Mouse (Mus musculus) forebrain, postnatal 0 days (tissue): Measurements from ENCODE around the gene Pde12. TPM values are rescaled to one million over a fixed set of nuclear protein-coding genes. Genes with fewer than 3 reads are reported as not detected.

ENCODE experiments used
- ATAC-seq: fragments of 200-750 bp; cut with Nextera tagmentation; 2 replicates; pipeline ENCODE4 v1.8.0; 2017; ENCODE audit warnings: mild to moderate bottlenecking, moderate library complexity
- DNase-seq: peaks from one replicate; pipeline ENCODE4 v3.0.0-alpha.2; 2015
- H3K27ac ChIP-seq: fragments of 300-500 bp; sonication (generic); 2 replicates; pipeline ENCODE4 v1.5.1; 2014; ENCODE audit warnings: low read depth, mild to moderate bottlenecking, antibody characterized with exemption, low read length, moderate library complexity, mixed read lengths
- H3K27me3 ChIP-seq: fragments of 300-500 bp; sonication (generic); 2 replicates; pipeline ENCODE4 v1.6.1; 2014; ENCODE audit warnings: mild to moderate bottlenecking, low read length, mixed read lengths; ENCODE audit not compliant: insufficient read depth
- H3K36me3 ChIP-seq: fragments of 300-500 bp; sonication (generic); 2 replicates; pipeline ENCODE4 v1.6.1; 2014; ENCODE audit warnings: mild to moderate bottlenecking, moderate library complexity; ENCODE audit not compliant: insufficient read depth
- H3K4me1 ChIP-seq: fragments of 300-500 bp; sonication (generic); 2 replicates; pipeline ENCODE4 v1.6.1; 2014; ENCODE audit warnings: antibody characterized with exemption; ENCODE audit not compliant: insufficient read depth
- H3K4me2 ChIP-seq: fragments of 300-500 bp; sonication (generic); 2 replicates; pipeline ENCODE4 v1.6.1; 2014; ENCODE audit warnings: low read depth, mild to moderate bottlenecking, moderate library complexity
- H3K4me3 ChIP-seq: fragments of 300-500 bp; sonication (generic); 2 replicates; pipeline ENCODE4 v1.5.1; 2014; ENCODE audit warnings: low read depth, low read length, mixed read lengths
- H3K9ac ChIP-seq: fragments of 300-500 bp; sonication (generic); 2 replicates; pipeline ENCODE4 v1.6.1; 2014; ENCODE audit warnings: mild to moderate bottlenecking
- H3K9me3 ChIP-seq: fragments of 300-500 bp; sonication (generic); 2 replicates; pipeline ENCODE4 v1.6.1; 2016; ENCODE audit warnings: low read length
- CTCF ChIP-seq: sonication (generic); IDR thresholded peaks from 2 replicates; pipeline ENCODE4 v1.5.1; 2016; ENCODE audit warnings: antibody characterized with exemption, control low read depth, low read depth
- WGBS: fragments of 180-500 bp; shearing (Covaris S2); extraction: QIAGEN DNeasy Blood & Tissue Kit; methylation state at CpG from one replicate; pipeline ENCODE4 v1.1.7; 2014; 5-methylcytosine and 5-hydroxymethylcytosine counted together
- polyA plus RNA-seq: library from polyadenylated mRNA; unstranded; fragments of >200 nt; fragmentation: Nextera tagmentation; extraction: Ambion mirVana; gene quantifications from 2 replicates; pipeline ENCODE4 v1.2.1, GENCODE M21; 2015
- total RNA-seq: library from RNA; depleted of rRNA; stranded (reverse); fragments of >200 nt; gene quantifications from 2 replicates; pipeline ENCODE4 v1.2.3, GENCODE M21; 2014

Gene Pde12
- total and polyA plus RNA-seq, 2 experiments from 2014 or later: 10.9 to 21.1 TPM

GRCm38 (mm10) chr14:26645989-26646650, 23.6 kb downstream of the Pde12 start:
- H3K9ac ChIP-seq: no peak overlapping the region; the same call in 1 of the 2 replicates
- no peak overlapping the region for H3K27ac ChIP-seq
- no peaks in the 10 kb centered on the region for H3K4me1 ChIP-seq
- peaks cover 9% of the 10 kb centered on the region for H3K36me3 ChIP-seq
- peak; percentile 40 for DNase-seq
- 0 out of 2 replicates have a peak, but pooled peaks have one; percentile 23 for ATAC-seq
- no peaks in the 10 kb centered on the region for H3K27me3 ChIP-seq
- no peaks in the 10 kb centered on the region for H3K9me3 ChIP-seq
- no peak for TF ChIP-seq CTCF
- H3K4me2 ChIP-seq: no peak overlapping the region; the same call in 1 of the 2 replicates
- 20% methylated on average over 5 of the region's 5 CpGs for WGBS
- no peak overlapping the region for H3K4me3 ChIP-seq

DNA sequence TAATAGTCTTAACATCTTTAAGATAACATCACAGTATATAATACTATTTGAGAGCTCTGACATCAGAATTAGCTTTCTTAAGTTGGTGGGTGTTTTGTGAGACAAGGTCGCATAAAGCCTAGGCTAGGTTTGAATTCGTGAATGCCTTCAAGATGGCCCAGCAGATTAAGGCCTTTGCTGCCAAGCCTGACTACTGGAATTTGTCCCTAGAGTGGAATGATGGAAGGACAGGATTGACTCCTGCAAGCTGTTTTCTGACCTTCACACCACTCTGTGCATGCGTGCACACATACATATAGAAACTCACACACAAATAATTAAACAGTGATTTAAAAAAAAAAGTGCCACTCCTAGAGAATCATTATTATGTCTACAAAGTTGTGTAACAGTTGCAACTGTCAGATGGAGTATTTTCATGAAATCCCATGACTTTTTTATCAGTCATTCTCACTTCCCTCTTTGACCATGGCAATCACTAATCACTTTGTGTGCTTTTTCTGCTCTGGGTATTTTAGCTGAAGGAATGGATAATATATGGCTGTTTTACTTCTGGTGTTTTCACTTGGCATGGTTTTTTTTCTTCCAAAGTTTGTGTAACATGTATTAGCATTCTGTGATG, 26.6 kb downstream of the Pde12 start:
- H3K4me1 ChIP-seq: peaks cover 9% of the 10 kb centered on the region; the same call in 1 of the 2 replicates
- H3K4me2 ChIP-seq: no peak overlapping the region
- DNase-seq (no peak), ATAC-seq (no peak)
- WGBS: 69% methylated on average over 3 of the region's 3 CpGs
- no peak overlapping the region for H3K4me3 ChIP-seq
- H3K27me3 ChIP-seq: no peaks in the 10 kb centered on the region
- H3K9me3 ChIP-seq: no peaks in the 10 kb centered on the region
- H3K36me3 ChIP-seq: peaks cover 6% of the 10 kb centered on the region; the same call in 1 of the 2 replicates
- H3K27ac ChIP-seq: no peak overlapping the region
- no peak for TF ChIP-seq CTCF
- H3K9ac ChIP-seq: no peak overlapping the region

DNA sequence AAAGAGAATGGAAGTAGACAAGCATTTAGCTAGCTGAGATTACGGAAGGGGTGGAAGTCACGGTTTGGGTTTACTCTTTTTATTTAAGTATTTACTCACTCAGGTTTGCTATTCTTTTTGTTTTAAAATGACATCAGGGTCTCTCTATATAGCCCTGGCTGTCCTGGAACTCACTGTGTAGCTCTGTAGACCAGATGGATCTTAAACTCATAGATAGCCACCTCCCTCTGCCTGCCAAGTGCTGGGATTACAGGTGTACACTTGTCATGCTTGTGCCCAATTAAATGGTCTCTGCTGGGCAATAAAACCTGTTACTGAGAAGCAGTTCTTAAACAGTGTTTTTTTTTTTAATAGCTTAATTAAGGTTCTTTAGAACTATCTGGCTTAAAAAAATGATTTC, 29.7 kb downstream of the Pde12 start:
- no peak for DNase-seq
- no peaks in the 10 kb centered on the region for H3K27me3 ChIP-seq
- H3K9ac ChIP-seq: peak overlapping the region; percentile 93; the same call in 1 of the 2 replicates
- WGBS: 15% methylated on average over 2 of the region's 2 CpGs
- H3K36me3 ChIP-seq: no peaks in the 10 kb centered on the region
- H3K4me3 ChIP-seq: peak overlapping the region; percentile 87
- H3K4me2 ChIP-seq: peak overlapping the region; percentile 51
- H3K27ac ChIP-seq: no peak overlapping the region
- no peaks in the 10 kb centered on the region for H3K9me3 ChIP-seq
- peak; percentile 34; the same call in 1 of the 2 replicates for TF ChIP-seq CTCF
- no peak for ATAC-seq
- H3K4me1 ChIP-seq: peaks cover 15% of the 10 kb centered on the region

DNA sequence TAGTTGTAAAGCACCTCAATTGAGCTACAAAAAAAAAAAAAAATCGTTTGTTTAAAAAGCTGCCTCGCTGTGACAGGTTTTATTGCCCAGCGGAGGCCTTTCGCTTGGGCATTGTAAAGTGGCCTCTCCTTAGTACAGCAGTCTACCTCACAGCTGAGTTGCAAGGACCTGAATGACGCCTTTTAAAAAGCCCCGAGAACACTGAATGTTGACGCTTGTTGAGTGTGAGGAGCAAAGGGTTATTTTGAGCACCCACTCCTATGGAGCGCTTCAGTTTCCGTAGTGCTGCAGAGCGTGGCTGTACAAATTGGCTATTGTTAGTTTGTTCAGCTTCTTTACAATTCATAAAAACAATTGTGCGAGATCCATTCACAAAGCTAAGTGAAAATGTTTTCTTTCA, 30.4 kb downstream of the Pde12 start:
- peak; percentile 13 for DNase-seq
- no peak for ATAC-seq
- H3K36me3 ChIP-seq: no peaks in the 10 kb centered on the region
- no peaks in the 10 kb centered on the region for H3K27me3 ChIP-seq
- TF ChIP-seq CTCF: no peak
- WGBS: 1% methylated on average over 11 of the region's 11 CpGs
- H3K9ac ChIP-seq: peak overlapping the region; percentile 93
- peak overlapping the region; percentile 87 for H3K4me3 ChIP-seq
- H3K9me3 ChIP-seq: no peaks in the 10 kb centered on the region
- peak overlapping the region; percentile 51 for H3K4me2 ChIP-seq
- H3K27ac ChIP-seq: no peak overlapping the region
- H3K4me1 ChIP-seq: peaks cover 15% of the 10 kb centered on the region

DNA sequence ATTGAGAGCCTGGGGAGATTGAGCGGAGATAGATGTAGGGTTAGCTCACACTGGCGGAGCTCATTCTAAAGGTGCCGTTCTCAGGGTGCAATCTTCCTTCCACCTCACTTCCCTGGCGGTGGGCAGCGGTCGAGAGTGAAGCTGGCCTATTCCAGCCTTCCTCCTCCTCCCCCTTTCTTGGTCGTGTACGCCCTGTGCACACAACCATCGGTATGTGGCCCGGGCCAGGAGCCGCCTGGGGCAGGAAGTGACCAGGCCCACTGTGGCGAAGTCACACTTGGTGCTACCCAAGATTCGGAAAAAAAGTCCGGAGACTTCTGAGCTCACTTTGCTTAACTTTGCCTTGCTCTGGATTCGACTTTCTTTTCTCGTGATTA, 31.0 kb downstream of the Pde12 start:
- no peaks in the 10 kb centered on the region for H3K36me3 ChIP-seq
- peak overlapping the region; percentile 87 for H3K4me3 ChIP-seq
- no peak for DNase-seq
- no peaks in the 10 kb centered on the region for H3K9me3 ChIP-seq
- 0% methylated on average over 16 of the region's 16 CpGs for WGBS
- peak overlapping the region; percentile 93 for H3K9ac ChIP-seq
- ATAC-seq: 0 out of 2 replicates have a peak, but pooled peaks have one; percentile 0
- peak overlapping the region; percentile 96 for H3K27ac ChIP-seq
- H3K4me1 ChIP-seq: peaks cover 15% of the 10 kb centered on the region
- TF ChIP-seq CTCF: no peak
- peak overlapping the region; percentile 51 for H3K4me2 ChIP-seq
- no peaks in the 10 kb centered on the region for H3K27me3 ChIP-seq

GRCm38 (mm10) chr14:26637851-26638707, 31.6 kb downstream of the Pde12 start, which contains the start of gene Arf4:
Gene Arf4 (plus strand): TSS chr14:26638074.
- H3K9ac ChIP-seq: peak within 1 kb of the TSS; percentile 93
- under 1% methylated on average over 82 of the region's 83 CpGs for WGBS
- peak within 1 kb of the TSS; percentile 96 for H3K27ac ChIP-seq
- no peaks in the 10 kb centered on the region for H3K27me3 ChIP-seq
- DNase-seq (peak; percentile 99), ATAC-seq (peak; percentile 98)
- H3K36me3 ChIP-seq: no peaks in the 10 kb centered on the region
- peak within 1 kb of the TSS; percentile 51 for H3K4me2 ChIP-seq
- H3K4me1 ChIP-seq: peaks cover 15% of the 10 kb centered on the region
- H3K4me3 ChIP-seq: peak within 1 kb of the TSS; percentile 87
- no peaks in the 10 kb centered on the region for H3K9me3 ChIP-seq
- TF ChIP-seq CTCF: 0 out of 2 replicates have a peak, but pooled peaks have one; percentile 1
